Mouse (Mus musculus) cortical plate, adult 2 months (tissue): Measurements from ENCODE around the gene Farp1.

ENCODE experiments used
- CTCF ChIP-seq: fragments of 200-500 bp; IDR thresholded peaks from 2 replicates; pipeline ENCODE4 v1.5.1; 2011; ENCODE audit warnings: mild to moderate bottlenecking, control low read depth, low read length; ENCODE audit not compliant: insufficient read depth; ENCODE audit errors: extremely low read depth
- POLR2A ChIP-seq: fragments of 200-500 bp; IDR thresholded peaks from 2 replicates; pipeline ENCODE4 v1.6.1; 2011; ENCODE audit warnings: mild to moderate bottlenecking, low read length, control low read depth; ENCODE audit not compliant: insufficient read depth; ENCODE audit errors: extremely low read depth

DNA sequence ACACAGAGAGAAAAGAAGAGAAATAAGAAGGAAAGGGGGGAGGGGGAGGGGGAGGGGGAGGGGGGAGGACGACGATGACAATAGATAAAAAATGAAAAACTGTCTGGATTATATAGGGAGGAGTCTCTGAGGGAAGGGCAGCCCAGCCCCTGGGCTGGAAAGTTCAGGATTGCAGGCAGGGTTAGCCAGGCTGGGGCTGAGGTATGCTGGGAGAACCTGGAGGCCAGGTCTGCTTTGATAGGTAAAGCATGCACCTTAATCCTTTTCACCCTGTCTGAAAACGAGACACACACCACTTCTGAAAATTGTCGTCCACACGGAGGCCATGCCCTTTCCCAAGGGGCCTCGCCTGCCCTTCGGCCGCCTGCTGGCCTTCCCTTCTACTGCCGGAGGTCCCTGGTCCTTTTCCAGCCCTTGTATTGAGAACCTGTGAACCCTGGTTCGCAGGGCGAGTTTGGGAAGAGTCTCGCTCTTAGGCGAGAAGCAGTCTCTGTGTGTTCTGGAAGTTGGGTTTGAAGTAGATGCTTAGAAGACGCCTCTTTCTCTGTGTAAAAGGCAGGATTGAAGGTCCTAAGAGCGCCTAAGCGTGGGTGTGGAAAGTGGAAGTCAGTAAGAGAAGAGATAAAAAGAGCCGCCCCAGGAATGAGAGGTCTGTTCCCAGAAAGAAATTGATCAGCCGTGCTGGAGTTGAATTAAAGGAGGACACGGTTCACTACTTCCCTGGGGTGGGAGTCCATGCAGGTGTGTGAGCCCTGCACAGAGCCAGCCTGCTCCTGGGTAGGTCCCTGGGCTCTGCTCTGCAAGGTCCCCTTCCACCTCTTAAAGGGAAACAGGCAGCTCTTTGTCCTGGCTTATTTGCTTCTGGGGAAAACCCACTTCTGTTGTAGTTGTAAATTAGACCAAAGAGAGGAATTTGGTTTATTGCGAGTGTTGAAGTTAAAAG, 94.1 kb downstream of the Farp1 start:
- TF ChIP-seq POLR2A (no peak), CTCF (no peak)
